Mouse (Mus musculus) kidney, embryonic 14.5 days (tissue): ENCODE measurements around the gene Cbx2. TPM values are rescaled to one million over a fixed set of nuclear protein-coding genes. Genes with fewer than 3 reads are reported as not detected.

Experiments
- ATAC-seq: fragments of 200-750 bp; cut with Nextera tagmentation; 2 replicates; pipeline ENCODE4 v1.8.0; 2017; ENCODE audit warnings: moderate number of reproducible peaks, mild to moderate bottlenecking, moderate TSS enrichment, moderate library complexity; ENCODE audit not compliant: low FRiP score, low TSS enrichment
- H3K27ac ChIP-seq: fragments of 300-500 bp; sonication (generic); 2 replicates; pipeline ENCODE4 v1.5.1; 2014; ENCODE audit warnings: low read depth, mild to moderate bottlenecking, low read length, moderate library complexity, mixed read lengths
- H3K27me3 ChIP-seq: fragments of 300-500 bp; sonication (generic); 2 replicates; pipeline ENCODE4 v1.6.1; 2014; ENCODE audit warnings: mild to moderate bottlenecking, low read length; ENCODE audit not compliant: control insufficient read depth, insufficient read depth
- H3K36me3 ChIP-seq: fragments of 300-500 bp; sonication (generic); 2 replicates; pipeline ENCODE4 v1.6.1; 2014; ENCODE audit warnings: low read length, mixed read lengths; ENCODE audit not compliant: control insufficient read depth, insufficient read depth
- H3K4me1 ChIP-seq: fragments of 300-500 bp; sonication (generic); 2 replicates; pipeline ENCODE4 v1.6.1; 2014; ENCODE audit warnings: low read length, mixed read lengths; ENCODE audit not compliant: control insufficient read depth, insufficient read depth
- H3K4me2 ChIP-seq: fragments of 300-500 bp; sonication (generic); replicated peaks from 2 replicates; pipeline ENCODE4 v1.6.1; 2014; ENCODE audit warnings: low read depth, mild to moderate bottlenecking, low read length
- H3K4me3 ChIP-seq: fragments of 300-500 bp; sonication (generic); 2 replicates; pipeline ENCODE4 v1.5.1; 2014; ENCODE audit warnings: mild to moderate bottlenecking, low read length
- H3K9ac ChIP-seq: fragments of 300-500 bp; sonication (generic); 2 replicates; pipeline ENCODE4 v1.6.1; 2014; ENCODE audit warnings: low read depth, mild to moderate bottlenecking, low read length, moderate library complexity
- H3K9me3 ChIP-seq: fragments of 300-500 bp; sonication (generic); 2 replicates; pipeline ENCODE4 v1.6.1; 2016; ENCODE audit warnings: low read length; ENCODE audit not compliant: control insufficient read depth
- WGBS: fragments of 180-500 bp; shearing (Covaris S2); extraction: QIAGEN DNeasy Blood & Tissue Kit; methylation state at CpG from one replicate; pipeline ENCODE4 v1.1.7; 2014; 5-methylcytosine and 5-hydroxymethylcytosine counted together
- polyA plus RNA-seq: library from polyadenylated mRNA; unstranded; fragments of >200 nt; fragmentation: Nextera tagmentation; extraction: Ambion mirVana; gene quantifications from 2 replicates; pipeline ENCODE4 v1.2.1, GENCODE M21; 2014

Gene Cbx2
- polyA plus RNA-seq, 1 experiment from 2014 or later, result 38.2 TPM

DNA sequence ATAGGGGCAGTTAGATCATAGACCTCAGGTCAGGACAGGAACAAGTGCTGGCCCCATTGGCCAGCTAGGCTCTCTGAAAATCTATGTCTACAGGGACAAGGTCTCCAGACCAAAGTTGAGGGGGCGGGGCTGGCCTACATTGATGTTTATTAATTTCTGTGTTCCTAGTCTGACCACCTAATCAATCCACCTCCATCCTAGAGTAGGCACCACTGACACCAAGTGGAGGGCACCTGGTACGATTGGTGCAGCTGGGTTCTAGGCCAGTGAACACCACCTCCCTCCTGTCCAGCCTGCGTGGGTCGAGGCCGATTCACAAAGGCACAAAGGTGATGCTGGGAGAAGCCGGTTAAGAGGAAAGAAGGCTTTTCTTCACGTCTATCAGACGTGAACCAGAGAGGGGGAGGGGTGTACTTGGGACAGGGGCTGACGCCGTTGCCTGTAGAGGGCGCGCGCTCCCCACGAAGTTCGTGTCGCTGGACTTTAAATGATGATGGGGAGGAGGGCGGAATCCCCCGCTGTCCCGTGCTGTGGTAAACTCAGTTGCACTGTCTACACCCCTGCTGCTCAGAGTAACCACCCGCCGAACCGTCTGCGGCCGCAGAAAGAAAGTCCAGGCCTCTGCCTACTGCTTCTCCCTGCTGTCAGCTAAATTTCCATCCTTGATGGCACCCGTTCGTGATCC is 11.3 kb downstream of the Cbx2 start:
- H3K27ac ChIP-seq, result no peak overlapping the region
- peak overlapping the region; percentile 22 for H3K4me3 ChIP-seq
- 2% methylated on average over 26 of the region's 26 CpGs for WGBS
- peak overlapping the region; percentile 29 for H3K4me2 ChIP-seq
- ATAC-seq, result peak; percentile 17; the same call in 1 of the 2 replicates
- H3K36me3 ChIP-seq, result peaks cover 19% of the 10 kb centered on the region
- H3K9me3 ChIP-seq, result no peaks in the 10 kb centered on the region
- H3K27me3 ChIP-seq, result peaks cover 45% of the 10 kb centered on the region
- peaks cover 16% of the 10 kb centered on the region; the same call in 1 of the 2 replicates for H3K4me1 ChIP-seq
- H3K9ac ChIP-seq, result no peak overlapping the region

DNA sequence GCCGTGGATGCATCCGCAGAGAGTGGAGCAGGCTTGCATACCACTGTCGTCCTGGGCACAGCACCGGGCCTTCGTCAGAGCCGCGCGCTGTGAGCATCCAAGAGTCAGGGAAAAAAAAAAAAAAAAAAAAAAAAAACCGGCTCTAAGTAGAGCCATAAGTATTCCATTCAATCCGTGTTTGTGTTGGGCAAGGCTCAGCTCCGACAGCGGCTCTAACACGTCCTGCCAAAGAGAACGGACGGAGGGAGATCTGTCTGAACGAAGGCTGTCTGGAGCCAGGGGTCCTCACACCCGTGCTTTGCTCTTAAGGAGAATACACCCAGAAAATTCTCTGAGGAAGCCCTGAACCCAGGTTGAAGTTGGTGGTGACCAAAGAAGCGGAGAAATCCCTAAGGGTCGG is 11.9 kb downstream of the Cbx2 start:
- no peak for ATAC-seq
- peak overlapping the region; percentile 22 for H3K4me3 ChIP-seq
- H3K4me2 ChIP-seq, result peak overlapping the region; percentile 29
- peaks cover 47% of the 10 kb centered on the region for H3K27me3 ChIP-seq
- WGBS, result 3% methylated on average over 19 of the region's 19 CpGs
- H3K9ac ChIP-seq, result no peak overlapping the region
- H3K9me3 ChIP-seq, result no peaks in the 10 kb centered on the region
- peaks cover 16% of the 10 kb centered on the region for H3K4me1 ChIP-seq
- H3K36me3 ChIP-seq, result peaks cover 13% of the 10 kb centered on the region
- H3K27ac ChIP-seq, result no peak overlapping the region

DNA sequence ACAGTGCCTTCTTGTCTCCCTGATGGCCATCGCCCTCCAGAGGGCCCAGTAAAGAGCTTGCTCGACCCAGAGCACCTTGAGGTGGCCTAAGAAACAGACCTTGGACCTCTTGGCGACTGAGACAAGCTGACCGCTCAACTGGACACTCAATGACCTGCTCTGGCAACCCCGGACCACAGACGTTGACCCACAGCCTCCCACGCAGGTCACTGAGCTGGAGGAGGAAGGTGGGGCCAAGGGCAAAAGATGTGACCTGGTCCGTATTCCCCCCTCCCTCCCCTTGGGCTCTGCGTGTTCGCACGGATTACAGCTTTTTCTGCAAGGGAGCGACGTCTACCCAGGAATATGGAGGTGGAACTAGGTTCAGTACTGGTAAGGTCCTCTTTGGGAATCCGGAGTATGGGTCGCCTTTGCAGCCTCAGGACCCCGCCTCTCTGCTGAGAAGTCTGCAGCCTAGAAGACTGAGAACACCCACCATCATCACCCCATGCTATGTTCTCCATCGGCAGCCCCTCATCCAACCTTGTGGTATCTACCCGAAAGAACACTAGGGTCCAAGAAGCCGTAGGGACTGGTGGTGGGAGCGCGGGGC is 12.4 kb downstream of the Cbx2 start:
- Histone ChIP-seq H3K27ac (no peak overlapping the region), H3K9me3 (no peaks in the 10 kb centered on the region), H3K9ac (no peak overlapping the region), H3K27me3 (peaks cover 47% of the 10 kb centered on the region), H3K36me3 (peaks cover 7% of the 10 kb centered on the region), H3K4me1 (peaks cover 22% of the 10 kb centered on the region), H3K4me2 (no peak overlapping the region), H3K4me3 (peak overlapping the region; percentile 6; the same call in 1 of the 2 replicates)
- ATAC-seq, result no peak
- 2% methylated on average over 21 of the region's 21 CpGs for WGBS

DNA sequence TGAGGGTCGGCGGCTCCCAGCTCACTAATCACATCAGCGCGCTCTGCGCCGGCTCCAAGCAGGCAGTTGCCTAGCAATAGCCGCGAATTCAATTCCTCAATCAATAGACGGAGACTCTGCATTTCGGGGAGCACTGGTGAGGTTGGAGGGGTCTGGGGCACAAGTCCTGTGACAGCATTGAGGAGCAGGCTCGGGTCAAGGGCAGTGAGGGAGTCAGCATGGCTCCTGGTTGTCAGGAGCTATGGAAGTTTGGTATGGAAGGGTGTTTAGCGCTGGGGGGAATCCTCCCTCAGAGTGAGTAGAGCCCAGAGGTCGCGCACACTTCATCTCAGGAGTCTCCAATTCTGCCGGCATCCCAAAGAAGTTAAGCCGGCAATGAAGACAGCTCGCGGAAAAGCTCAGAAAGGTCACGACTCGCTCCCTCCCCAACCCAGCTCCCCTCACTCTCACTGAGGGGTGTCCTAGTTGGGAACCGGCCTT is 13.0 kb downstream of the Cbx2 start:
- peaks cover 22% of the 10 kb centered on the region for H3K4me1 ChIP-seq
- H3K27ac ChIP-seq, result no peak overlapping the region
- 1% methylated on average over 21 of the region's 21 CpGs for WGBS
- no peak overlapping the region for H3K4me2 ChIP-seq
- no peak overlapping the region for H3K9ac ChIP-seq
- no peak for ATAC-seq
- H3K9me3 ChIP-seq, result no peaks in the 10 kb centered on the region
- peaks cover 47% of the 10 kb centered on the region for H3K27me3 ChIP-seq
- peaks cover 4% of the 10 kb centered on the region; the same call in 1 of the 2 replicates for H3K36me3 ChIP-seq
- H3K4me3 ChIP-seq, result 0 out of 2 replicates have a peak overlapping the region, but pooled peaks have one; percentile 6

DNA sequence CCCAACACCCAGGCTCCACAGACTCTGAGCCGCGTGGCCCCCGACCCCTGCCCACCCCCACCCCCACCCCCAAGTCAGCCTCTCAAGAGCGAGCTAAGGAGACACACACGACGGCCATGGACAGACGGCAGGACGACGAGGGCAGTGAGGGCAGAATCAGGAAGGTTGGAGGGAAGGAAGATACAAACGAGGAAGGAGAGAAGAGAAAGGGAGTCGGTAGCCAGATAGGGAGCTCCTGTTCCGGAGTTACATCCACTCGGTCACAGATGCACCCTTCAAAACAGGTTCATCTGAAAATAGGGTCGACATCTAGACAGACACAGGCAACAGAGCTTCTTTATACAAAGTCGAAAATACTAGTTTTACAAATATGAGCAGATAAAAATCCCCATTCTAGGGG is 13.7 kb downstream of the Cbx2 start:
- Histone ChIP-seq H3K9me3 (no peaks in the 10 kb centered on the region), H3K27ac (no peak overlapping the region), H3K4me1 (peaks cover 24% of the 10 kb centered on the region), H3K27me3 (peaks cover 49% of the 10 kb centered on the region), H3K4me3 (no peak overlapping the region), H3K4me2 (no peak overlapping the region), H3K9ac (no peak overlapping the region), H3K36me3 (0 out of 2 replicates have a peak, but pooled peaks cover 4% of the 10 kb centered on the region)
- no peak for ATAC-seq
- under 1% methylated on average over 15 of the region's 15 CpGs for WGBS

DNA sequence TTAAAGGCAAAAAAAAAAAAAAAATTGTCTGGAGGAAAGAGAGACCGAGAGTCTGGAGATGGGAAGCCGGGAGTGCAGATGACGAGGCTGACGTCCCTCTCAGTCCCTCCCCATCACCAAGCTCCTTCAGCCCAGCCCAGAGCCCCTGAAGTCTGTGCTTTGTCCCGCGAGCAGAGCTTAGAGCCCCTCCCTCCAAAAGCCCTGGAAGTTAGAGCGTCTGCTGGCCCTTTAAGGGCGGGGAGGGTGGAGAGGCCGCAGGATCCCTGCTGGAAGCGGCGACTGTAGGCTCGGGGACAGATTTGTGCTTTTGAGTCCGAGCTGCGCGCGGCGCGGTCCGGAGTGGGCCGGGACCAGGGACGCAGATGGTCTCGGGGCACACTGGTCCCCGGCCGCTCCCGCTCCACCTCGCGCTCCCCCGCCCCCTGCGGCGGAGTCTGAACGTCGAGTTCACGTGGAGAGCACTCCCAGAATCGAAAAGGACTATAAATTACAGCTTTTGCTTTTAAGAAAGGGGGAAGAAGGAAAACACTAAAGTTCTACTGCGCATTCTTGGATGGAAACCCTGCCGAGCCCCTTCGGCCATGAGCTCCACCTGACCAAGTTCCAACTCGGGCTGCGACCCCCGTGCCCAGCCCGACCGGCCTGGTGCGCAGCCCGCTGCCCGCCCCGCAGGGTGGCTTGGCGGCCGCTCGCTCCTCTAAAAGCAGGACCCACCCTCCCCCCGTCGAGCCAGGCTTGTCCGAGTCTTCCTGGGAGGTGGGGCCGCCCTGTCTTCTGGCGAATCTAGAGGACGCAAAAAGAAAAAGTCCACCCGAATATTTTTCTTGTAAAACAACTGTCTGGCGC is 14.4 kb downstream of the Cbx2 start:
- H3K4me3 ChIP-seq, result peak overlapping the region; percentile 44
- H3K36me3 ChIP-seq, result 0 out of 2 replicates have a peak, but pooled peaks cover 4% of the 10 kb centered on the region
- H3K9ac ChIP-seq, result peak overlapping the region; percentile 44; the same call in 1 of the 2 replicates
- peaks cover 29% of the 10 kb centered on the region for H3K4me1 ChIP-seq
- no peak overlapping the region for H3K27ac ChIP-seq
- peaks cover 56% of the 10 kb centered on the region for H3K27me3 ChIP-seq
- H3K9me3 ChIP-seq, result no peaks in the 10 kb centered on the region
- peak overlapping the region; percentile 89 for H3K4me2 ChIP-seq
- under 1% methylated on average over 57 of the region's 57 CpGs for WGBS
- no peak for ATAC-seq

DNA sequence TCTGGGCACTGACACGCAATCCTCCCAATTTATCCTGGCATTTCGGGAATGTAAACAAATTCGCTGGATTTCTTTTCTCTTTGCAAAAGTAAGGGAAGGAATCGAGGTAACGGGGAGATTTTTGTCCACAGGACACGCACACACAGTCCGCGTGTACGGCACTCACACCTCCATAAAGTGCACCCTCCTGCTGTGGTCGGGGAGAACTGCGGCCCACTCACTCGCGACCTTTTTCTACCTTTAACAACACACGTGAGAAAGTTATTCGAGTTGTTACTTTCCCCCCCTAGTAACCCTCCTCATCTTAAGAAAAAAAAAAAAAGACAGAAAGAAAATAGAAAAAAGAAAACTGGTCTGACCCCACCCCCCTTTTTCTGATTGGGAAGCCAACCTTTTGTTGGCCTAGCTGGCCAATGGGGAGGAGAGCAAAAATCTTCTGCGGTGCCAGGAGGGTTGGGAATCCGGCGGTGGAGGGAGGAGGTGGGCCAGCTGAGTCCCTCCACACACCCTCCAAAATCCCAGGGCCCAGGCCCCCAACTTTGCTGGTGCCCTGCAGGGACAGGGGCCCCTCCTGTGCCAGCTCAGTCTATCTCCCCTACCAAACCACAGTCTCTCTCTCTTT is 15.1 kb downstream of the Cbx2 start:
- WGBS, result 9% methylated on average over 18 of the region's 18 CpGs
- no peaks in the 10 kb centered on the region for H3K9me3 ChIP-seq
- no peak overlapping the region for H3K27ac ChIP-seq
- H3K4me3 ChIP-seq, result peak overlapping the region; percentile 44
- peaks cover 34% of the 10 kb centered on the region for H3K4me1 ChIP-seq
- H3K4me2 ChIP-seq, result peak overlapping the region; percentile 89
- H3K36me3 ChIP-seq, result 0 out of 2 replicates have a peak, but pooled peaks cover 4% of the 10 kb centered on the region
- ATAC-seq, result no peak
- 0 out of 2 replicates have a peak overlapping the region, but pooled peaks have one; percentile 44 for H3K9ac ChIP-seq
- H3K27me3 ChIP-seq, result peaks cover 64% of the 10 kb centered on the region

DNA sequence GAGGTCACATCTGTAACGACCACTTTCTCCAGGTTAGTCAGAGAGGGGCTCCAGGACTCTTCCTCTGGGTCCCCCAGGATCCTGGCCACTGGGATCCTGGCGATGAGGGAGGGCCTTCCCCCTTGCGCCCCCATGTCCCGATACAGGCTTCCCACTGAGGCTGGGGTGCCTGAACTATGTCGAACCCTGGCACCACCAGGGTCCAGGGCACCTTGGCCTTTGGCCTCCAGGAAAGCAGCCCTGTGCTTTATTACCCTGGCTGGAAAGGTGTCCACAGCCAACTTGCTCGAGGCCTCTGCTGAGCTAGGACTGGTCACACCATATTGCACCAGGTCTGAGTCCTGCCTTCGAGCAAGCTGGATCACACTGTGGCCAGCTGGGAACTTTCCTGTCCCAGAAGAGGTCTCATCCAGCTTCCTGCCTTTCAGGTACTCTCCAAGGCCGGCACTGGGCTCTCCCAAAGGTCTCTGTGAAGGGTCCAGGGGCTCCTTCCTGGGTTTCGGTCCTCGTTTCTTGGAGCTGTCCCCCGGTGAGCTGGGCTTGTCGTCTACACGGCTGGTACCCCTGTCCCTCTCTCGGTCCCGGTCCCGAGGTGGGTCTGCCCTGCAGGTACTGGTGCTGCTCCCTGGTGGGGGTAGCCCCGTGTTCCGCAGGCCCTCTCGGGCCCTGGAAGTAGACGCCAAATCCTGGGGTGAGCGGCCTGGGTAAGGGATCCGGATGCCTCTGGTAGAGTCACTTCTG is 16.2 kb downstream of the Cbx2 start:
- no peak overlapping the region for H3K27ac ChIP-seq
- 49% methylated on average over 22 of the region's 22 CpGs for WGBS
- no peak overlapping the region for H3K4me2 ChIP-seq
- ATAC-seq, result no peak
- H3K36me3 ChIP-seq, result 0 out of 2 replicates have a peak, but pooled peaks cover 4% of the 10 kb centered on the region
- H3K4me3 ChIP-seq, result no peak overlapping the region
- no peak overlapping the region for H3K9ac ChIP-seq
- peaks cover 68% of the 10 kb centered on the region for H3K27me3 ChIP-seq
- H3K4me1 ChIP-seq, result peaks cover 36% of the 10 kb centered on the region
- no peaks in the 10 kb centered on the region for H3K9me3 ChIP-seq
